Mouse (Mus musculus): Measurements from ENCODE around the gene Aurkaip1. TPM values are rescaled to one million over a fixed set of nuclear protein-coding genes. Genes with fewer than 3 reads are reported as not detected.

Aurkaip1 gene
- polyA plus RNA-seq, 1 experiment from 2014 or later = 121 TPM

GRCm38 (mm10) chr4:155853421-155853820 is 22.3 kb downstream of the Aurkaip1 start:
- no peak overlapping the region for H3K9ac ChIP-seq (ENCODE audit: low read depth, low read length)
- ATAC-seq (replicated peaks; ENCODE audit: insufficient number of reproducible peaks, low FRiP score, low TSS enrichment) = no peak
- H3K4me3 ChIP-seq (ENCODE audit: low read depth, low read length) = no peak overlapping the region
- H3K9me3 ChIP-seq (replicated peaks; ENCODE audit: control insufficient read depth, low read length) = no peaks in the 10 kb centered on the region
- peaks cover 5% of the 10 kb centered on the region for H3K4me1 ChIP-seq (ENCODE audit: control insufficient read depth, insufficient read depth, low read length)
- no peak overlapping the region for H3K27ac ChIP-seq (ENCODE audit: low read depth, low read length)
- no peaks in the 10 kb centered on the region for H3K27me3 ChIP-seq (ENCODE audit: control insufficient read depth, insufficient read depth, low read length)
- no peak overlapping the region for H3K4me2 ChIP-seq
- peaks cover 20% of the 10 kb centered on the region for H3K36me3 ChIP-seq (ENCODE audit: control insufficient read depth, insufficient read depth, low read length)
- 91% methylated on average over 9 of the region's 9 CpGs for WGBS (ENCODE audit: insufficient replicate concordance)

- Histone ChIP-seq H3K4me3 (ENCODE audit: low read depth, low read length) (no peak overlapping the region), H3K36me3 (ENCODE audit: control insufficient read depth, insufficient read depth, low read length) (peaks cover 20% of the 10 kb centered on the region), H3K9me3 (replicated peaks; ENCODE audit: control insufficient read depth, low read length) (no peaks in the 10 kb centered on the region), H3K4me2 (no peak overlapping the region), H3K9ac (ENCODE audit: low read depth, low read length) (no peak overlapping the region), H3K27ac (ENCODE audit: low read depth, low read length) (no peak overlapping the region), H3K27me3 (ENCODE audit: control insufficient read depth, insufficient read depth, low read length) (no peaks in the 10 kb centered on the region), H3K4me1 (ENCODE audit: control insufficient read depth, insufficient read depth, low read length) (no peaks in the 10 kb centered on the region)
- ATAC-seq (replicated peaks; ENCODE audit: insufficient number of reproducible peaks, low FRiP score, low TSS enrichment) = no peak
- 94% methylated on average over 12 of the region's 12 CpGs for WGBS (ENCODE audit: insufficient replicate concordance)
Observed at GRCm38 (mm10) chr4:155854991-155855390, 23.9 kb downstream of the Aurkaip1 start.

- Histone ChIP-seq H3K27ac (ENCODE audit: low read depth, low read length) (no peak overlapping the region), H3K9ac (ENCODE audit: low read depth, low read length) (no peak overlapping the region), H3K36me3 (ENCODE audit: control insufficient read depth, insufficient read depth, low read length) (peaks cover 20% of the 10 kb centered on the region), H3K27me3 (ENCODE audit: control insufficient read depth, insufficient read depth, low read length) (no peaks in the 10 kb centered on the region), H3K4me3 (ENCODE audit: low read depth, low read length) (no peak overlapping the region), H3K4me2 (no peak overlapping the region), H3K4me1 (ENCODE audit: control insufficient read depth, insufficient read depth, low read length) (no peaks in the 10 kb centered on the region), H3K9me3 (replicated peaks; ENCODE audit: control insufficient read depth, low read length) (no peaks in the 10 kb centered on the region)
- 92% methylated on average over 12 of the region's 12 CpGs for WGBS (ENCODE audit: insufficient replicate concordance)
- no peak for ATAC-seq (replicated peaks; ENCODE audit: insufficient number of reproducible peaks, low FRiP score, low TSS enrichment)
Observed at GRCm38 (mm10) chr4:155856071-155856470, 25.0 kb downstream of the Aurkaip1 start.

GRCm38 (mm10) chr4:155856881-155857280 is 25.8 kb downstream of the Aurkaip1 start:
- Histone ChIP-seq H3K9ac (ENCODE audit: low read depth, low read length) (no peak overlapping the region), H3K27ac (ENCODE audit: low read depth, low read length) (no peak overlapping the region), H3K4me3 (ENCODE audit: low read depth, low read length) (no peak overlapping the region), H3K4me1 (ENCODE audit: control insufficient read depth, insufficient read depth, low read length) (no peaks in the 10 kb centered on the region), H3K4me2 (no peak overlapping the region), H3K27me3 (ENCODE audit: control insufficient read depth, insufficient read depth, low read length) (no peaks in the 10 kb centered on the region), H3K36me3 (ENCODE audit: control insufficient read depth, insufficient read depth, low read length) (peaks cover 20% of the 10 kb centered on the region), H3K9me3 (replicated peaks; ENCODE audit: control insufficient read depth, low read length) (no peaks in the 10 kb centered on the region)
- WGBS (ENCODE audit: insufficient replicate concordance) = 56% methylated on average over 3 of the region's 3 CpGs
- ATAC-seq (replicated peaks; ENCODE audit: insufficient number of reproducible peaks, low FRiP score, low TSS enrichment) = no peak

GRCm38 (mm10) chr4:155859318-155859717 is 28.2 kb downstream of the Aurkaip1 start:
- WGBS (ENCODE audit: insufficient replicate concordance) = 17% methylated on average over 13 of the region's 13 CpGs
- Histone ChIP-seq H3K9ac (ENCODE audit: low read depth, low read length) (no peak overlapping the region), H3K36me3 (ENCODE audit: control insufficient read depth, insufficient read depth, low read length) (peaks cover 20% of the 10 kb centered on the region), H3K4me1 (ENCODE audit: control insufficient read depth, insufficient read depth, low read length) (no peaks in the 10 kb centered on the region), H3K4me2 (no peak overlapping the region), H3K9me3 (replicated peaks; ENCODE audit: control insufficient read depth, low read length) (no peaks in the 10 kb centered on the region), H3K27me3 (ENCODE audit: control insufficient read depth, insufficient read depth, low read length) (no peaks in the 10 kb centered on the region), H3K27ac (ENCODE audit: low read depth, low read length) (no peak overlapping the region), H3K4me3 (ENCODE audit: low read depth, low read length) (no peak overlapping the region)
- ATAC-seq (replicated peaks; ENCODE audit: insufficient number of reproducible peaks, low FRiP score, low TSS enrichment) = no peak

- Histone ChIP-seq H3K4me3 (ENCODE audit: low read depth, low read length) (no peak overlapping the region), H3K27ac (ENCODE audit: low read depth, low read length) (no peak overlapping the region), H3K9ac (ENCODE audit: low read depth, low read length) (no peak overlapping the region), H3K4me1 (ENCODE audit: control insufficient read depth, insufficient read depth, low read length) (no peaks in the 10 kb centered on the region), H3K9me3 (replicated peaks; ENCODE audit: control insufficient read depth, low read length) (no peaks in the 10 kb centered on the region), H3K27me3 (ENCODE audit: control insufficient read depth, insufficient read depth, low read length) (no peaks in the 10 kb centered on the region), H3K4me2 (no peak overlapping the region), H3K36me3 (ENCODE audit: control insufficient read depth, insufficient read depth, low read length) (peaks cover 13% of the 10 kb centered on the region)
- no peak for ATAC-seq (replicated peaks; ENCODE audit: insufficient number of reproducible peaks, low FRiP score, low TSS enrichment)
- WGBS (ENCODE audit: insufficient replicate concordance) = 88% methylated on average over 7 of the region's 7 CpGs
Observed at GRCm38 (mm10) chr4:155861787-155862186, 30.7 kb downstream of the Aurkaip1 start.

GRCm38 (mm10) chr4:155863001-155863400 is 31.9 kb downstream of the Aurkaip1 start, which contains the start of gene Tas1r3:
Gene Tas1r3, minus strand, starts transcription at chr4:155863362.
- no peak for ATAC-seq (replicated peaks; ENCODE audit: insufficient number of reproducible peaks, low FRiP score, low TSS enrichment)
- WGBS (ENCODE audit: insufficient replicate concordance) = 78% methylated on average over 5 of the region's 5 CpGs
- no peak within 1 kb of the TSS for H3K27ac ChIP-seq (ENCODE audit: low read depth, low read length)
- H3K4me1 ChIP-seq (ENCODE audit: control insufficient read depth, insufficient read depth, low read length) = no peaks in the 10 kb centered on the region
- no peak within 1 kb of the TSS for H3K4me2 ChIP-seq
- no peaks in the 10 kb centered on the region for H3K27me3 ChIP-seq (ENCODE audit: control insufficient read depth, insufficient read depth, low read length)
- H3K4me3 ChIP-seq (ENCODE audit: low read depth, low read length) = no peak within 1 kb of the TSS
- peaks cover 11% of the 10 kb centered on the region for H3K36me3 ChIP-seq (ENCODE audit: control insufficient read depth, insufficient read depth, low read length)
- no peak within 1 kb of the TSS for H3K9ac ChIP-seq (ENCODE audit: low read depth, low read length)
- no peaks in the 10 kb centered on the region for H3K9me3 ChIP-seq (replicated peaks; ENCODE audit: control insufficient read depth, low read length)

- WGBS (ENCODE audit: insufficient replicate concordance) = 8% methylated on average over 22 of the region's 22 CpGs
- Histone ChIP-seq H3K9ac (ENCODE audit: low read depth, low read length) (peak overlapping the region; percentile 73), H3K4me3 (ENCODE audit: low read depth, low read length) (peak overlapping the region; percentile 67), H3K4me1 (ENCODE audit: control insufficient read depth, insufficient read depth, low read length) (0 out of 2 replicates have a peak, but pooled peaks cover 3% of the 10 kb centered on the region), H3K27me3 (ENCODE audit: control insufficient read depth, insufficient read depth, low read length) (no peaks in the 10 kb centered on the region), H3K4me2 (peak overlapping the region; percentile 88), H3K36me3 (ENCODE audit: control insufficient read depth, insufficient read depth, low read length) (peaks cover 16% of the 10 kb centered on the region), H3K27ac (ENCODE audit: low read depth, low read length) (no peak overlapping the region), H3K9me3 (replicated peaks; ENCODE audit: control insufficient read depth, low read length) (no peaks in the 10 kb centered on the region)
- peak; percentile 31; the same call in 1 of the 2 replicates for ATAC-seq (replicated peaks; ENCODE audit: insufficient number of reproducible peaks, low FRiP score, low TSS enrichment)
Observed at GRCm38 (mm10) chr4:155868614-155869298, 37.7 kb downstream of the Aurkaip1 start.

All from heart, embryonic 11.5 days (tissue).